ENCODE assay signal across 8 mouse cellular contexts in the genomic region with DNA sequence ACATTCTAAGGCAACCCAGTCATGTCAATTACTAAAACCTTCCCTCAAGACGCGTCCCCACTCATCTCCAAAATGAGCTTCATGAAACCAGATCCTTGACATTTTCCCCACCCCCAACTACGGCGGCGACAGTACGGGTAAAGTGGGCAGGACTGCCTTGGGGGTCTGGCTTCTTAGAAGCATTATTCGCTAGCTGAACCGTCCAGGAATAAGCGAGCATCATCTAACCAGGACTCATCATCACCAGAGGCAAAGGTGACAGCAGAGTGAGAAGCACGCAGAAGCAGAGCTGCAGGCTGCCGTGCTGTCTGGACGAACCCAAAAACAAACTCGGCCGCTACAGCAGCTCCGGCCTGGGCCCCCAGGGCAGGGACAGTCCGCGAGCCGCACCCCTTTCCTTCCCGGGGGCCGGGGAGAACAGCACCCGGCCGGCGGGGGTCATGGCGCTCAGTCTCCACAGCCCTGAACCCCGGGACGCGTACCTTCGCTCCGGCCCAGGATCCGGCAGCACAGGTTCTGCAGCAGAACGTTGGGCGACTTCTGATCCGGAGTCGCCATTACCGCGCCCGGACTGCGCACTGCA. TPM values are rescaled to one million over a fixed set of nuclear protein-coding genes. Genes with fewer than 3 reads are reported as not detected.
A peak's percentile ranks its signal among the peaks of the same experiment; 100 is the strongest.
DNase-seq lines count a peak whose midpoint lies in the region; ATAC-seq and TF ChIP-seq lines count a peak whose summit lies in the region.

No protein-coding gene starts in this region.

- DNase-seq in kidney, adult 11 months = no peak
- DNase-seq in MEL-GATA-1-ER (ENCODE audit: extremely low read depth, low read depth) = peak; percentile 11
- DNase-seq in adrenal gland, postnatal 25 days = no peak
- DNase-seq in spleen, adult 12 weeks (ENCODE audit: low spot score) = no peak

- peaks cover 8% of the 10 kb centered on the region; the same call in 1 of the 2 replicates for H3K27me3 ChIP-seq in kidney, embryonic 16.5 days (ENCODE audit: insufficient read depth, low read length)
- 0 out of 2 replicates have a peak, but pooled peaks cover 5% of the 10 kb centered on the region for H3K27me3 ChIP-seq in intestine, embryonic 15.5 days (replicated peaks)
- no peaks in the 10 kb centered on the region for H3K27me3 ChIP-seq in midbrain, embryonic 16.5 days (ENCODE audit: control insufficient read depth, insufficient read depth, low read depth, low read length)

- peak overlapping the region; percentile 90 for H3K4me3 ChIP-seq in kidney, embryonic 16.5 days (ENCODE audit: low read length)
- H3K4me3 ChIP-seq in embryonic fibroblast, embryonic 13.5 days (ENCODE audit: insufficient read depth, low read length) = peak overlapping the region; percentile 95
- peak overlapping the region; percentile 93 for H3K4me3 ChIP-seq in intestine, embryonic 15.5 days (replicated peaks)
- H3K4me3 ChIP-seq in midbrain, embryonic 16.5 days (ENCODE audit: low read depth, low read length) = peak overlapping the region; percentile 85

- H3K4me2 ChIP-seq in kidney, embryonic 16.5 days (replicated peaks; ENCODE audit: low read depth, low read length) = peak overlapping the region; percentile 85
- peak overlapping the region; percentile 92 for H3K4me2 ChIP-seq in intestine, embryonic 15.5 days (replicated peaks)
- peak overlapping the region; percentile 83 for H3K4me2 ChIP-seq in midbrain, embryonic 16.5 days (ENCODE audit: low read length)

- no peaks in the 10 kb centered on the region for H3K9me3 ChIP-seq in kidney, embryonic 16.5 days (ENCODE audit: low read length)
- H3K9me3 ChIP-seq in intestine, embryonic 15.5 days = no peaks in the 10 kb centered on the region
- no peaks in the 10 kb centered on the region for H3K9me3 ChIP-seq in midbrain, embryonic 16.5 days (replicated peaks; ENCODE audit: control insufficient read depth, low read length, poor library complexity, severe bottlenecking)

- no peak; the same call in 1 of the 2 replicates for ATAC-seq in kidney, embryonic 16.5 days (ENCODE audit: low FRiP score, low TSS enrichment)
- peak; percentile 86 for ATAC-seq in intestine, embryonic 15.5 days
- peak; percentile 76 for ATAC-seq in midbrain, embryonic 16.5 days

- peak overlapping the region; percentile 45; the same call in 1 of the 2 replicates for H3K27ac ChIP-seq in kidney, embryonic 16.5 days (ENCODE audit: low read length)
- H3K27ac ChIP-seq in embryonic fibroblast, embryonic 13.5 days (ENCODE audit: insufficient read depth, low read length) = peak overlapping the region; percentile 2; the same call in 1 of the 2 replicates
- H3K27ac ChIP-seq in intestine, embryonic 15.5 days = peak overlapping the region; percentile 66
- H3K27ac ChIP-seq in midbrain, embryonic 16.5 days (ENCODE audit: low read length) = peak overlapping the region; percentile 86

- H3K36me3 ChIP-seq in kidney, embryonic 16.5 days (ENCODE audit: insufficient read depth, low read length) = no peaks in the 10 kb centered on the region; the same call in 1 of the 2 replicates
- no peaks in the 10 kb centered on the region for H3K36me3 ChIP-seq in intestine, embryonic 15.5 days
- H3K36me3 ChIP-seq in midbrain, embryonic 16.5 days (ENCODE audit: control insufficient read depth, insufficient read depth, low read length) = peaks cover 2% of the 10 kb centered on the region; the same call in 1 of the 2 replicates

- no peak for TF ChIP-seq CTCF in embryonic fibroblast, embryonic 13.5 days (IDR thresholded peaks at IDR 0.05; ENCODE audit: borderline replicate concordance, insufficient read depth, low read length)

- peaks cover 28% of the 10 kb centered on the region for H3K4me1 ChIP-seq in kidney, embryonic 16.5 days (ENCODE audit: insufficient read depth, low read length)
- peaks cover 11% of the 10 kb centered on the region for H3K4me1 ChIP-seq in embryonic fibroblast, embryonic 13.5 days (ENCODE audit: control insufficient read depth, insufficient read depth, low read length)
- H3K4me1 ChIP-seq in intestine, embryonic 15.5 days (replicated peaks) = peaks cover 7% of the 10 kb centered on the region
- H3K4me1 ChIP-seq in midbrain, embryonic 16.5 days (ENCODE audit: control insufficient read depth, insufficient read depth, low read length) = peaks cover 16% of the 10 kb centered on the region

- no peak for TF ChIP-seq POLR2A in embryonic fibroblast, embryonic 13.5 days (IDR thresholded peaks at IDR 0.05; ENCODE audit: low read depth, low read length)

- peak overlapping the region; percentile 90 for H3K9ac ChIP-seq in kidney, embryonic 16.5 days (replicated peaks; ENCODE audit: low read length)
- peak overlapping the region; percentile 87 for H3K9ac ChIP-seq in intestine, embryonic 15.5 days
- H3K9ac ChIP-seq in midbrain, embryonic 16.5 days (ENCODE audit: low read depth, low read length) = peak overlapping the region; percentile 84

- under 1% methylated on average over 38 of the region's 38 CpGs for WGBS in kidney, embryonic 16.5 days
- WGBS in intestine, embryonic 15.5 days = under 1% methylated on average over 38 of the region's 38 CpGs
- WGBS in midbrain, embryonic 16.5 days = under 1% methylated on average over 37 of the region's 38 CpGs

RNA-seq across cellular contexts. Expression of a gene that starts 0.5 kb away (rescaled TPM):
- 49.0 and 52.2 TPM in 2 replicates for polyA plus RNA-seq in kidney, embryonic 16.5 days (2015; fragmentation: Nextera tagmentation; extraction: Ambion mirVana)
- 31.0 and 35.0 TPM in 2 replicates for polyA plus RNA-seq in embryonic fibroblast, embryonic 13.5 days (2011; ENCODE audit: insufficient read length, low read depth, missing spikeins)
- polyA plus RNA-seq in intestine, embryonic 15.5 days (2015; fragmentation: Nextera tagmentation; extraction: Ambion mirVana) = 37.5 and 38.0 TPM in 2 replicates
- polyA plus RNA-seq in midbrain, embryonic 16.5 days (2015; fragmentation: Nextera tagmentation; extraction: Ambion mirVana) = 42.5 TPM in 2 replicates
- 34.8 and 38.6 TPM in 2 replicates for total RNA-seq in adrenal gland, postnatal 25 days (2021)

Comparison
In these comparisons a context has a peak if more than half of its experiments do, and no peak if none do; other contexts are left out.
1. H3K27ac ChIP-seq: peak in every context shown above with its lines; median percentile 86 in midbrain, embryonic 16.5 days; 66 in intestine, embryonic 15.5 days; 45 in kidney, embryonic 16.5 days; 2 in embryonic fibroblast, embryonic 13.5 days.